Mouse (Mus musculus) layer of hippocampus, postnatal 14 days (tissue): Measurements from ENCODE around the gene Rnase12. TPM values are rescaled to one million over a fixed set of nuclear protein-coding genes. Genes with fewer than 3 reads are reported as not detected.
A peak's percentile ranks its signal among the peaks of the same experiment; 100 is the strongest.

Experiments
- DNase-seq, 2 experiments: peaks; one replicate each; pipeline ENCODE4 v3.0.0; 2021 to 2022; ENCODE audit warnings: low spot score in 2 of 2, mixed read lengths in 1 of 2
- long read RNA-seq, 2 experiments: library from polyadenylated mRNA; stranded (forward); transcript quantifications; one replicate each; pipeline ENCODE4 v2.0.0; 2021
- total RNA-seq, 2 experiments: library from RNA; stranded (reverse); gene quantifications; 2 replicates each; pipeline ENCODE4 v1.2.3; 2021

Rnase12 gene
- total RNA-seq, result not detected
- long read RNA-seq, experiment 1, result 0 reads
- long read RNA-seq, experiment 2, result 0 reads

- no peak for DNase-seq
These were observed at the start of gene Rnase12 for GRCm38 (mm10) chr14:51057401-51057831. Gene Rnase12 (minus strand): TSS chr14:51057661.

GRCm38 (mm10) chr14:51106449-51106967 lies 49.0 kb upstream of the Rnase12 start:
- no peak for DNase-seq

- DNase-seq, result no peak
These were observed 46.9 kb upstream of the Rnase12 start for GRCm38 (mm10) chr14:51104366-51104765.

- peak; percentile 72 to 85 for DNase-seq
These were observed 45.8 kb upstream of the Rnase12 start for GRCm38 (mm10) chr14:51103217-51103616.

GRCm38 (mm10) chr14:51101284-51101683 lies 43.8 kb upstream of the Rnase12 start:
- no peak for DNase-seq

- no peak for DNase-seq
These were observed 41.5 kb upstream of the Rnase12 start for GRCm38 (mm10) chr14:51098921-51099320.

GRCm38 (mm10) chr14:51098300-51098699 lies 40.8 kb upstream of the Rnase12 start:
- peak; percentile 79 to 90 for DNase-seq

GRCm38 (mm10) chr14:51095736-51096524 lies 38.5 kb upstream of the Rnase12 start:
- no peak for DNase-seq

- DNase-seq, result no peak
These were observed 37.5 kb upstream of the Rnase12 start for GRCm38 (mm10) chr14:51094921-51095320.

GRCm38 (mm10) chr14:51094096-51094875 lies 36.8 kb upstream of the Rnase12 start:
- peak; percentile 23 to 44 for DNase-seq

GRCm38 (mm10) chr14:51093496-51093895 lies 36.0 kb upstream of the Rnase12 start:
- DNase-seq, result no peak

- peak in 1 of 2 experiments; percentile 14 for DNase-seq
These were observed 34.7 kb upstream of the Rnase12 start for GRCm38 (mm10) chr14:51092073-51092620.

- DNase-seq, result peak in 1 of 2 experiments; percentile 34
These were observed 33.8 kb upstream of the Rnase12 start, which contains the start of the genes Rnase4 and Ang for GRCm38 (mm10) chr14:51090921-51091900. Gene Rnase4 (plus strand): TSS chr14:51091077. Gene Ang (plus strand): TSS chr14:51091150.

- DNase-seq, result peak; percentile 90 to 92
These were observed 32.8 kb upstream of the Rnase12 start for GRCm38 (mm10) chr14:51090077-51090781.

- no peak for DNase-seq
These were observed 32.2 kb upstream of the Rnase12 start for GRCm38 (mm10) chr14:51089674-51090076.

- DNase-seq, result peak; percentile 99
These were observed 31.7 kb upstream of the Rnase12 start for GRCm38 (mm10) chr14:51088970-51089673.

- DNase-seq, result peak; percentile 84 to 93
These were observed 30.9 kb upstream of the Rnase12 start for GRCm38 (mm10) chr14:51088166-51088969.

- DNase-seq, result no peak
These were observed 30.3 kb upstream of the Rnase12 start for GRCm38 (mm10) chr14:51087762-51088161.
